Mouse (Mus musculus): ENCODE data around the gene Gm49630.
"Not testable (repeated sequence)": the region's sequence is repeated elsewhere in the genome, so short reads cannot be mapped to it uniquely, and the experiment has no call there.

Gm49630 gene

DNA sequence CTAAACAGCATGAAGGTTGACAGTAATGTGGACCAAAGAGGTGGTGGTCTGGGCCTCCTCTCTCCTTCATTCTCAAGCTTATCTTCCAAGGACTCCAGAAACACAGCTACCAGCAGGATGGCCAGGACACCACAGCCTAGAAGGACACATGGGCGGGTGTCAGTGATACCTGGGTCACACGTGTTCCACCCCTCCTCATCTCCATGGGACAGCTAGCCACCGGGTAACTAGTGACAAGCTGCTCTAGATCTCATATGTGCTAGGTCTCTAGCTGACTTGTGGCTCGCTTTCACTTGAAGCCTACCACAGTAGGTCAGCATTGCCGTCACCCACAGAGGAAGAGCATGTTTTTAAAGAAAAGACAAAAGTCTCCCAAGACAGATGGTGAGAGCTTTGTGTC lies at the start of gene Gm49630:
Gm49630 (minus strand) TSS at position 101 of the 400 bp plus-strand sequence.
- DNase-seq, result not testable (repeated sequence)

DNA sequence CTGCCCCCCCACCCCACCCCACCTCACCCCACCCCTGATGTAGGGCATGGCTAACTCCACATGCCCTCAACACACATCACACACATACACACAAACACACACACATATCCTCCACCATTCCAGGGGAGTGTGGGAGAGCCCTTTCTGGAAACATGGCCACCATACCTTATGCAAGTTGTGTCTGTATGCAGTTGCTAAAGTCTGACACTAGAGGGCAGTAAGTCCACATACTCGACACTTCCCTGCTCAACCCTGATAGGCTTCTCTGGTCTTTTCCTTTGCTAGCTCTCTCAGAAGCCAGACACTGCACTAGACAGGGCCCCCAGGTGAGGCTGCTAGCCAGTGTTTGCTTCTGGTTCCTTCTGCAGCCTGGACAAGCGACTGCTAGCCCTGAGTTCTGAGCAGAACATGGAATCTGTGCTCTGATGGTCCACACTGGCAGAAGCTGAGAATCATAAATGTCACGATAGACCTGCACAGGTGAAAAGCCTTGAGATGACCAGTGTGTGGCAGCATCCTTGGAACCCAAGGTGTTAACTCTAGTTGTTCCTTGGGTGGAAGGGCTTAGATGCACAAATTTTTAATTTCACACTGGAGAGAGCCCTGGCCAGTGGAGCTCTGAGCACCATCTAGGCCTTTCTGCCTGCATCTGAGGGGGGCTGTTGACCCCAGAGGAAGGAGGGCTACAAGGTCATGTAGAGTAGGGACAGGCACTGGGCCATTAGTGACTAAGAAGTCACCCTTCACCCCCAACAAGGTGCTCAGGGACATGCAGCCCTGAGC lies 48.6 kb upstream of the Gm49630 start:
- DNase-seq, result not testable (repeated sequence)

DNA sequence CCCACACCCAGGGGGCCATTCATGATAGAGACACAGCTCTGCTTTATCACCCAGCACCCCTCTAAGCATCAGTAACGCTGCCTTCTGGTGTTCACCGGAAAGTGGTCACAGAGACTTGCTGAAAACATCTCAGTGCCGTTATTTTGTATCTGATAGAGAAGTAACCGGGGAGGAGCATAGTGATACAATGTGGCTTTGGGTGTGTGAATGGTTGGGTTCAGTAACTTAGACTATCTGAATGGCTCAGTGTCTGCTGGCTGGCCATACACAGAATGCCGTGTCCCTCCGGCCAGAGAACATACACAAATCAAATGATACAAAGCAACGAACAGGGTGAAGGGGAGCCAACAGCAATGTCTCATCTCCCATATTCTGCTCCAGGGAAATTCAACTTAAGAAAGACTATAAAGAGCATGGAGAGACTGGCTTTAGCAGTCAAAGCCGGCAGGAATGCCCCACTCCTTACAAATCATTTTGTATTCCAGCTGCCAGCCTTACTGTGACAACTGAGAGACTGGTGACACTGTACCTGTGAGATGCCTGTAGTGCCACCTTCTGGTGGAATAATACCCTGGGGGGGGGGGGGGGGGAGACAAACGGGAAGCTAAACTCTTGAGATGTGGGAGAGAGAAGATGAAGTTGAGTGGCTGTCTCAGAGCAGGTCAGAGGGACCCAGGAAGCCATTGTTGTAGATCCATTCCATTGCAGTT lies 43.0 kb upstream of the Gm49630 start:
- not testable (repeated sequence) for DNase-seq

DNA sequence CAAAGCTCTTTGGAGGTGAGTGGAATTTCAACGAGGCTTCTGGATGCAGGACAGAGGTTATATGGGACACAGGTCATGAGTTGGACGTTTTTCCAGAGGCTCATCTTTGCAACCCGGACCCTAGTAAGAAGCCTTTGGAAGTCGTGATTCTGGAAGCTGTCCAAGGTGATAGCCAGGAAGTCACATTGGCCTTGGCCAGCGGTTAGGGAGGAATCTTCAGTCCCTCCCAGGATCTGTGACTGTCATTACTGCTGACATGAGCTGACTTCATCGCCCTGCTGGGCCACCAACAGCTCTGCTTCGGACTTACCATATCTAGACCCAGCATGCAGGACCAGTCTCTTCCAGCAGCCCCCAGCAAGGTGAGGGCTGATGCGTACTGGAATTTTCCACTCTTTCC lies 41.6 kb upstream of the Gm49630 start:
- DNase-seq, result not testable (repeated sequence)

DNA sequence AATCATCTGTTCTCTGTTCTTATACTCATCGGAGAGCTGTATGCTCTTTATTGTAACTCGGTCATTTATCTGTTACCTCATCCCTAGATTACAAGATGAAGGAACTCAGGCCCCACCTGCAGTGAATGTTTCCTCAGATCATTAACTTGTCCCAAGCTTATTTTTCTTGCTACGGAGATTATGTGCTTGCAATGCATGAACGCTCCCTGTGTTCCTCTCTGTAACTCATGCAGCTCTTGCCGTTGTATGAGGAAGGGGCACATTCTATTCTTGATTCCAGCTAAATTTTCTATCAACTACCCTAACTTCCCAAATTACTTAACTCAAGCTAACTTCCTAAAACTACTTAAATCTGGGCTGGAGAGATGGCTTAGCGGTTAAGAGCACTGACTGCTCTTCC lies 28.0 kb upstream of the Gm49630 start:
- not testable (repeated sequence) for DNase-seq

DNA sequence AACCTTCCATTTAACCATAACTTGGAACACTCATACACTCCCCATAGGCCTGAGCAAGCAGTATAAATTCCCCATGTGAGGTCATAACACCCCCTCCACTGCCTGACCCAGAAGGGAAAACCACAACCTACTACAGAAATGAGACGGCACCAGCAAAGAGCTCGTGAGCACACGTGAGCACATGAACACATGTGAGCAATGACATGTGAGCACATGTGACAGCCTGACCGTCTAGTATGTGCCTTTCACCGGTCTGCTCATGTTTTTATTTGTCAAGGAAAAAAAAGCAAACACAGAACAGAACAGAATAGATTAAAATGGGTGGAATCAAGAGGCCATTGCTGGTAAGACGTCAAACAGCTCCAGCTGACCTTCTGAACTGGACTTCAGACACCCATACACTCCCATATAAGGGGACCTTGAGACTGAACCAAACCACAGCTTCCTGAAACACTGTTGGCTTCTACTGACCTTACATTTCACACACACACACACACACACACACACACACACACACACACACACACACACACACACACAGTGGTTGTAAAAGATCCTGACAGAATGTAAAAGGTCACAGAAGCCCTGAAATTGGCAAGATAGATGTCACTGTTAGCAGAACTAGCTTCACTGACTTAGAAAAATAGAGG lies 26.5 kb upstream of the Gm49630 start:
- DNase-seq, result not testable (repeated sequence)

DNA sequence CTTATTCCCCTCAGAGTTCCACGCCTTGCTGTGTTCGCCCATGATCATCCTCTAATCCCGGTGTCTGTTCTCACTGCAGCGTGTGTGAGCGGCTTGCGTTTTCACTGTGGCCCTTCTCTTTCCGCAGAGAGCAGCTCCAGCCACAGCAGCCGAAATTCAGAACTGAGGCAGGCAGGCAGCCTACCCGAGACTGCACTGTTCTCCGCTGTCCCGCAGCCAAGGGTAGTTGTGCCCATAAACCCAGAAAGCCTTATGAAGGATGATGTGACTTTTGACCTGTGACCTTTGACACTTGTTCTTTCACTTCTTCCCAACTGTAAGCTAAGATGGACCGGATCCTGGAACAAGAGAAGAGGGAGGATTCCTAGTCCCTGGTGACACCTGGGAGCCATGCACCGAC lies 25.3 kb upstream of the Gm49630 start:
- DNase-seq, result not testable (repeated sequence)

DNA sequence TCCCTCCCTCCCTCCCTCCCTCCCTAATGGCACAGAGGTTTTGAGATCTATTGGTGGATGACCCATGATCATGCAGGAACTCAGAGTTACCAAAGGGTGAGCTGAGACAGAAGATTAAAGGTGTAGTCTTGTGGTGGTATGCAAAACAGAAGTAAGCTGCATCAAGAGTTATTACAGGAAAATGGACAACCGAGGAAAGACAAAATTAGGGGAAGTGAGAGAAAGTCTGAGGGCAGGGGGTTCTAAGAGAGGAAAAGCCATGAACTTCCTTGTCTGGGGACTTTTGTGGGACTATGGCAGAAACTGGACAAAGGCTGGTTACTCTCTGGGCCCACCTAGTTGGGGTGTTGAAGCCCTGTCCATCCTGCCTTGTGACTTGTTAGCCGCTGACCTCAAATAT lies 24.5 kb upstream of the Gm49630 start:
- not testable (repeated sequence) for DNase-seq

DNA sequence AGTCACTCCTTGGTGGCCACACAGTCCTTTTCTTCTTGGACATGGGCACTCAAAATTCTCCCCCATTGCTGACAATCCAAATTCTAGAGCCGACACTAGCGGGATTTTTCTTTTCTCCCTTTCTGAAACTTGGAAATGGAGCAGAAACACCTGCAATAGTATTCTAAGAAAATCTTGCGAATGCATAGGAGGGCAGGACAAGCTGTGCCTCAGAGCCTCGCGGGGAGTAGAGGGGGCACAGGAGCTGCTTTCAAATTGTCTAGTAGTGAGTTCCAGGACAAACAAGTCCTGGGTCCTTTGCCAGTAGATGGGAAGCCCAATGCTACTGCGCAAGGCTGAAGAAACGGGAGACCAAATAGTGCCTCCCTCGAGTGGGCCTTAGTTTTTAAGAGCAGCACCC lies 23.9 kb upstream of the Gm49630 start:
- not testable (repeated sequence) for DNase-seq

DNA sequence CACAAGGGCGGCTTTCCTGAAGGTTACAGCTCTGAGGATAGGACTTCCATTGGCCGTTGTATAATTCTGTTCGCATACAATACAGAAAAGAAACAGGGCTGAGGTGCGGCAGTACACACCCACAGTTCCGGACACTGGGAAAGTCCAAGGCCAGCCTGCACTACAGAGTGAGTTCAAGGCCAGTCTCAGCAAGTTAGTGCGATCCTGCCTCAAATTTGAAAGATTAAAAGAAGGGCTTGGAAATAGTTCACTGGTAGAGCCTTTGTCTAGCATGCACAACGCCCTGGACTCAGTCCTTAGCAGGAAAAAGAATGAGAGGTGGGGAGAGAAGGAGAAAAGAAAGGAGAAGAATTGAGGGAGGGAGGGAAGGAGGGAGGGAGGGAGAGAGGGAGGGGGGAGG lies 23.3 kb upstream of the Gm49630 start:
- not testable (repeated sequence) for DNase-seq

DNA sequence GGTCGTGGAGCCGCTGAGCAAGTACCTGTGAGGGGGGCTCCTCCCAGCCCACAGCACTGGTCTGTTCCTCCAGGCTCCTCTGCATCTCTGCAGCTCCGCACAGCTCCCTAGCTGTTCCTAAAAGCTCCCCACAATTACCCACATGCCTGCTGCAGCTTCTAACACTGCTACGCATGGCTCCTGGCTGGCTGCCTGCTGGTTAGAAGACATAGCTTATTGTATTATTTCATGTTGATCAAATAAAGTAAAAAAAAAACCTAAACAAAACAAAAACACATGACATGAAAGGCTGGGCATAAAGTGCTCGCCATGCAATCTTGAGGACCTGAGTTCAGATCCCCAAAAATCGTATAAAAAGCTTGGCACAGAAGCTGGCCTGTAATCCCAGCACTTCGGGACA lies 18.1 kb upstream of the Gm49630 start:
- not testable (repeated sequence) for DNase-seq

DNA sequence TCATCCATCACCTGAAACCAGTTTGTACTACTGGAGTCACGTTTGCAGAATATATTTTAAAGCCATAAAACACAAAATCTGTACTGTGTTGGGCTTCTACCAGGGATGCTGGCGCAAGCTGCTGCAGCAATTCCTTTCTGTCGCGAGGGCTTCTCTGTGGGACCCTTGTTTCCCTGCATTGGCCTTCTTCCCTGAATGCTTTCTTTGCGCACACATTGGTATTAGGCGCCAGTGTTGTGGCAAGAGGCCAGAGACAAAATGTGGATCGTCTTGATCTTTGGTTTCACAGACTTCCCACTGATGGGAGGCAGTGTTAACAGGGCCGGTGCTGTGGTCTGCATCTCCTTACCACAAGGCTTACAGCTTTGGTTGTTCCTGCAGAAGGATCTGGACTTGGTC lies 17.2 kb upstream of the Gm49630 start:
- DNase-seq, result not testable (repeated sequence)

DNA sequence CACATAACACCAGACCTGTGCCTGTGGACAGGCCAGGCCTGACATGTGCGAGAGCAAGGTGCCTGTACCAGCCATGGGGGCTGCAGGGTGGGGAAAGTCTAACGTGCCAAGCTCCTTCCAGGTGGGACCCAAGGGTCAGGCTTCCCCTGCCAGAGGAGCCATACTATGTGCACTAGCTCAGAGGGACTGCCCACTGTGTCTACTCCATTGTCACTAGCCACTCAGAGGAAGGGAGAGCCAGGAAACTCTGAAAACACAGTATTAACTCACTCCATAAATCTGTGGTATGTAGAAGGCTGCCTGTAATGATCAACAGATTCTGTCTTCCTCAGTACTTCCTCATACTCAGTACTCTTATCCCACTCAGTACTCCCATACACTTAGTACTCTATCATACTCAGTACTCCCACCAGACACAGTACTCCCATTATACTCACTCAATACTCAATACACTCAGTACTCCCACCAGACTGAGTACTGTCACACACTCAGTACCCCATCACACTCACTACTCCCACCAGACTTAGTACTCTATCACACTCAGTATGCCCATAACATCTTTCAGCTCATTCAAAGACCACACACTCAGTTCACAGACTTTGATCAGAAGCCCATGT lies 16.7 kb upstream of the Gm49630 start:
- not testable (repeated sequence) for DNase-seq

DNA sequence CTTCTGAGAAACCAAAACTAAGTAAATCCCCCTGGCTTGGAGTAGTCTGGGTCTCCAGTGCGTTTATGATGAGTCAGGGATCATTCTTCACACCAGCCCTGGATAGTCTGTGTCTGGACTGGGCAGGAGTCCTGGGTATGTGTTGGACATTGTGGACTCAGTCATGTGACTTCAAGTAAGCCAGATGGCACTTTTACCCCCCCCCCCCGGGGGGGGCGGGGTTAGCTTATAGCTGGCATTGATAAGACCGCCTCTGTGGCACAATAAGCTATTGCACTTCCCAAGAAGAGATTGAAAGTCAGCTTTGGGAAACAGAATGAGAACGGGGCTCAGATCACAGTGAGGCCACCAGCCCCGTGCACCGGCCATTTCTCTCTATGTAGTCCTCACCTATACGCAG lies 14.2 kb upstream of the Gm49630 start:
- DNase-seq, result not testable (repeated sequence)

DNA sequence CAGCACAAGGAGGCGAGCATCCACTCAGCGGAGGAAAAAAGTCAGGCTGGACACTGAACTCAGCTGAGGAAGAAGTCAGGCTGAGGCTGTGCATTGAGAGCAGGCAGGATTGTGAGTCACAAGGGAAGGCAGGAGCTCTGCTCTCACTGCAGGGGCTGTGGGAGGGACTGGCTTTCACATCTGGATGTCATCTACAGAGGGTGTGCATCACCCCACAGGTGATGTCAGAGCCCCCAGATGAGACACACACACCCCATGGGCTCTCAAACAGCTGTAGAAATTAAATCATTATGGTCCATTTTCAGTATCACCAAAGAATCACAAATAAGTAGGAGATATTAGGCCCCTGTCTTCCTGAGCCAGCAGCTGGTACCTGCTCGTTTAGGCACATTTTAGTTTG lies 13.6 kb upstream of the Gm49630 start, which contains the start of gene Unc93a2:
Unc93a2 (minus strand) TSS at position 101 of the 400 bp plus-strand sequence.
- not testable (repeated sequence) for DNase-seq

DNA sequence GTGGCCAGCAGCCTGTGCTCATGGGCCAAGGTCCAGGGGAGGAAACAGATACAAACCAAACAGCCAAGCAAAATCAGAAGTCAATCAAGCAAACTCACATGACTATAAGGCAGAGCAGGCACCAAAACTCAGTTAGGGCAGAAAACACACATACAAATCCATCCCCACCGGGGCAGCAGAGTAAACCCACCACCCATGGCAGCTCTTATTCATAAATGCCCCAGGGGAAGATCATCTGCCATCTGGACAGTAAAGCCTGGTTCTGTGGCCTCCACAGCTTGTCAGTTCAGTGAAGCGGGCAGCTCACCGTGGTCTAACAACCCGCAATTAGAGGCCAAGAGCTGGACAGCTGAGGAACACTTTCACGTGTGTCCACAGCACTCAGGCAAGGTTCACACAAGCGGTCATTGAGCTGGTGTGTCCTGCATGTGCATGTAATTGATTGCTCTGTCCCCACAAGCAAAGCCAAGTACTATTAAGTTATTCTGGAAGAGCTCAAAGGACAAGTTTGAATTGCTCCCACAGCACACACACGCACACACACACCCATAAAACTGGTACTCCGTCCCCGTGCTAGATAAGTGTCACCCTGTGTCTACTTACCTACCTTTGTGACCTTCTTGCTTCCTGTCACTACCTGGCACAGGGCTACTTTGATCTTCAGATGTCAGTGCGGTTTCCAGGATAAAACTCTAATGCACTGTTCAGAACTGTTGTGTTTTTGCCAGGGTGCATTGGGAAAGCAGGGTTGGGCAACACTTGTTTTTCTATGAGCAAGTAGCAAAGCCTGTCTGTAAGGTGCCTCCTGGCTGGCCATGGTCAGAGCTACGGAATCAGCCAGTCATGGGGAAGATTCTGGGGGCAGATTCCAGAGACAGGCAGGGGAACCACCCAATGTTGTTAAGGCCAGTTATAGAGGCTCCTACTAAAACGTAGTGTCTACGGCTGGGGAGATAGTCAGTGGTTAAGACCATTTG lies 11.7 kb upstream of the Gm49630 start:
- not testable (repeated sequence) for DNase-seq

DNA sequence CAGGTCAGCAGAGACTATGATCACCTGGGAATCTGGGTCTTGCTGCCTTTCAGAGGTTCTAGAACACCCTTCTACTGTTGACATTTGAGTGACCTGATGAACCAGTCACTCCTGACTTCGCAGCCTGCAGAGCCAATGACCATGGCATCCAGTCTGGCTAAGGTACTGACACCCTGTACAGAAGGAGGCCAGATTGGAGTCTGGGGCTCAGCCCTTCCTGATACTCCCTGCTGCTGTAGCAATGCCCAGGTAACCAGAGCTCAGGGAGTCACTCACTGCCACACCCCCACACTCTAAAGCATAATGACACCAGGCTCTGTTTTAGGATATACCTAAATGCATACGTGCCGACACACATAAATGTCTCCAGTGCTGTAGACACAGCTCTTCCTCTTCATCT lies 10.9 kb upstream of the Gm49630 start:
- not testable (repeated sequence) for DNase-seq

DNA sequence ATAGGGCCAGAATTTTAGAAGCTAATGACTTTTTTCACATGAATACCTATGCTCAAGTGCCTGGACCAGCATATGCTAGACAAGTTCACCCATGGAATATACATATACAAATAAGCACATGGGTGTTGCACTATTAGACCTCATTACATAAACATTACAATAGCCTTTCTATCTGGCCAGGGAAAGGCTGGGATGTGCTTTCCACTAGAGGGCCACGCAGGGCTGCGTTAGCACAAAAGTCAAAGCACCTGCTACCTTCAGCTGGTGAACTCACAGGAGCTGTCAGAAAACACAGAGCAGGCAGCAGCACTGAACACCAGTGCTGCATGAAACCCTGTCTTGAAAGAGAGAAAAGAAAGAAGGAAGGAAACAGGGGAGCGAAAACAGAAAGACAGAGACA lies 6.1 kb upstream of the Gm49630 start:
- not testable (repeated sequence) for DNase-seq

DNA sequence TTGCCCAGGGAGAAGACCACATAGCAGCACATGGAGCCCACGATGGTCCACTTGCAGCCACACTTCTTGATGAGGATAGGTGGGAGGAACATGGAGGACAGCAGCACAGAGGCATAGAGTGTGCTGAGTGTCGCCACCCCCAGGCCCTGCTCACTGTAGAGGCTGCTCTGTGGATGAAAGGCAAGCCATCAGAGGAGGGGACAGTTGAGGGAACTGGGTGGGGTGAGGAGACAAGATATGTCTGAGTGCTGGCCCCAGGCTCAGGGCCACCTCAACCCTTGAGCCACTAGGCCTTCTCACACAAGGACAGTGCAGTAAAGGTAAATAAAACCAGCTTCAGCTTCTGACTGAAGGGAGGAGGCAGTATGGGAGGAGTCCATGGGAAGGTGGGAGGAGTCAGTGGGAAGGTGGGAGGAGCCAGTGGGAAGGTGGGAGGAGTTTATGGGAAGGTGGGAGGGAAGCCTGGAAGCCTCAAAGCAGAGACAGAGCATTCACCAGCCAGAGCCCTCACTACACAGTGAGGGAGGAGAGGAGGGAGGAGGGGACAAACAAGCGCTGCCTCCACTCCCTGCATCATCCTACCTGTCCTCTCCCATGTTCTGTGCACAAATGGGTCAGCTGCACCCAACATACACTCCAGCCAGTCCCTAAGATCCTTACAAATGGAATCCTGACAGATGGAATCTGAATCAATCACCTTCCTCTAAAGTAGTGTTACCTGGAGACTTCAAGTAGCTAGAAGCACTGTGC lies 5.3 kb upstream of the Gm49630 start:
- DNase-seq, result not testable (repeated sequence)

DNA sequence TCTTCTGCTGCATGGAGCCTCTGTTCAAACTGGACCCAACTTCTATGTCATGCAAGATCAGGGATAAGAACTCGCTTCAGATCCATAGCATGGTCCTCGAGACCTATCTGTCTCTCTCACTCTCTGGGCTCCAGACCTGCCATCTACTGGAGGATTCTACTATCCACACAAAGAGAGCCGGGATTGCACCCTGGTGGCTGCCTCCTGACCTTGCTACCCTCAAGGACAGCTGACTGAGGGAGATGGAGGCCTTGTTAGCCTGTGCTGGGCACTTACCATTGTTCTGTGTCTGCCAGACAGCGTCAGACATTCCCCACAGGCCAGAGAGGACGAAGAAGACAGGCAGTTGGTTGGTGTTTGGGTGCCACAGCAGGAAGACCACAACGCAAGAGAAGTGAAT lies 2.4 kb downstream of the Gm49630 start:
- not testable (repeated sequence) for DNase-seq
